Mouse (Mus musculus) MEL (cell line): Measurements from ENCODE around the gene Slc35b4. TPM values are rescaled to one million over a fixed set of nuclear protein-coding genes. Genes with fewer than 3 reads are reported as not detected.

Experiments used
- DNase-seq: peaks from one replicate; pipeline ENCODE4 v3.0.0; 2011; ENCODE audit warnings: low read depth, low spot score
- H3K27ac ChIP-seq: 2 replicates; pipeline ENCODE4 v1.5.1; 2012; ENCODE audit warnings: low read depth, mild to moderate bottlenecking, control low read depth, low read length, moderate library complexity; ENCODE audit not compliant: control insufficient read depth
- H3K27me3 ChIP-seq, 2 experiments: fragments of 150-350 bp in 1 of 2; sonication (generic) in 1 of 2; 2 replicates each; pipeline ENCODE4 v1.6.1; 2012; ENCODE audit warnings: low read length in 2 of 2, mild to moderate bottlenecking in 2 of 2, improper control_type of control experiment in 1 of 2, moderate library complexity in 1 of 2; ENCODE audit not compliant: insufficient read depth in 2 of 2, control insufficient read depth in 1 of 2
- H3K36me3 ChIP-seq, 2 experiments: 2 replicates each; pipeline ENCODE4 v1.6.1; 2012 to 2014; ENCODE audit warnings: low read length in 2 of 2, improper control_type of control experiment in 1 of 2, inconsistent platforms in 1 of 2, mild to moderate bottlenecking in 1 of 2; ENCODE audit not compliant: insufficient read depth in 2 of 2, control insufficient read depth in 1 of 2
- H3K4me1 ChIP-seq, 2 experiments: fragments of 150-350 bp in 1 of 2; sonication (generic) in 1 of 2; 2 replicates each; pipeline ENCODE4 v1.6.1; 2012; ENCODE audit warnings: low read length in 2 of 2, improper control_type of control experiment in 1 of 2, mild to moderate bottlenecking in 1 of 2; ENCODE audit not compliant: insufficient read depth in 2 of 2, control insufficient read depth in 1 of 2
- H3K4me3 ChIP-seq, 2 experiments: fragments of 150-350 bp in 1 of 2; sonication (generic) in 1 of 2; 2 replicates each; pipeline ENCODE4 v1.5.1; 2012; ENCODE audit warnings: low read depth in 2 of 2, low read length in 2 of 2, mild to moderate bottlenecking in 2 of 2, moderate library complexity in 2 of 2, control low read depth in 1 of 2, improper control_type of control experiment in 1 of 2; ENCODE audit not compliant: control insufficient read depth in 1 of 2, insufficient read depth in 1 of 2
- H3K79me2 ChIP-seq: 2 replicates; pipeline ENCODE4 v1.6.1; 2012; ENCODE audit warnings: mild to moderate bottlenecking, low read length, moderate library complexity; ENCODE audit not compliant: control insufficient read depth, poor library complexity, insufficient read depth
- H3K9ac ChIP-seq: 2 replicates; pipeline ENCODE4 v1.6.1; 2012; ENCODE audit warnings: low read depth, mild to moderate bottlenecking, control low read depth, low read length, moderate library complexity; ENCODE audit not compliant: control insufficient read depth, poor library complexity, severe bottlenecking
- H3K9me3 ChIP-seq: fragments of 150-350 bp; sonication (generic); replicated peaks from 2 replicates; pipeline ENCODE4 v1.6.1; 2012; ENCODE audit warnings: mild to moderate bottlenecking, low read length, improper control_type of control experiment, moderate library complexity; ENCODE audit not compliant: insufficient read depth
- CHD2 ChIP-seq: IDR thresholded peaks from 2 replicates; pipeline ENCODE4 v1.6.1; 2011; ENCODE audit warnings: low read length, improper control_type of control experiment
- E2F4 ChIP-seq: IDR thresholded peaks from 2 replicates; pipeline ENCODE4 v1.6.1; 2011; ENCODE audit warnings: low read depth, low read length, improper control_type of control experiment, borderline replicate concordance
- GATA1 ChIP-seq: IDR thresholded peaks from 2 replicates; pipeline ENCODE4 v1.6.1; 2011; ENCODE audit warnings: low read depth, low read length, improper control_type of control experiment
- JUND ChIP-seq: IDR thresholded peaks from 2 replicates; pipeline ENCODE4 v1.6.1; 2011; ENCODE audit warnings: low read depth, mild to moderate bottlenecking, improper control_type of control experiment, low read length
- KAT2A ChIP-seq: conservative IDR thresholded peaks from 2 replicates; pipeline ENCODE4 v1.6.1; 2012; ENCODE audit warnings: low read depth, low read length, improper control_type of control experiment, inconsistent platforms
- MAFK ChIP-seq: IDR thresholded peaks from 2 replicates; pipeline ENCODE4 v1.6.1; 2011; ENCODE audit warnings: low read depth, mild to moderate bottlenecking, low read length, improper control_type of control experiment, borderline replicate concordance
- MEF2A ChIP-seq: IDR thresholded peaks from 2 replicates; pipeline ENCODE4 v1.6.1; 2014; ENCODE audit warnings: low read depth, mild to moderate bottlenecking, inconsistent platforms, low read length, improper control_type of control experiment; ENCODE audit not compliant: poor library complexity, insufficient replicate concordance, severe bottlenecking; ENCODE audit errors: extremely low read depth
- MXI1 ChIP-seq: IDR thresholded peaks from 2 replicates; pipeline ENCODE4 v1.6.1; 2011; ENCODE audit warnings: mild to moderate bottlenecking, low read depth, low read length, improper control_type of control experiment
- MYB ChIP-seq: IDR thresholded peaks from 2 replicates; pipeline ENCODE4 v1.6.1; 2011; ENCODE audit warnings: mild to moderate bottlenecking, low read depth, low read length, improper control_type of control experiment
- MYC ChIP-seq: IDR thresholded peaks from 2 replicates; pipeline ENCODE4 v1.6.1; 2011; ENCODE audit warnings: low read depth, mild to moderate bottlenecking, low read length, improper control_type of control experiment, moderate library complexity
- NELFE ChIP-seq: IDR thresholded peaks from 2 replicates; pipeline ENCODE4 v1.6.1; 2011; ENCODE audit warnings: low read depth, low read length, improper control_type of control experiment
- NRF1 ChIP-seq: IDR thresholded peaks from 2 replicates; pipeline ENCODE4 v1.6.1; 2014; ENCODE audit warnings: low read depth, mild to moderate bottlenecking, inconsistent platforms, low read length, improper control_type of control experiment, moderate library complexity; ENCODE audit not compliant: poor library complexity, insufficient read depth, severe bottlenecking
- POLR2AphosphoS2 ChIP-seq: IDR thresholded peaks from 2 replicates; pipeline ENCODE4 v1.6.1; 2011; ENCODE audit warnings: low read length, improper control_type of control experiment
- RCOR1 ChIP-seq: IDR thresholded peaks from 2 replicates; pipeline ENCODE4 v1.6.1; 2012; ENCODE audit warnings: low read depth, mild to moderate bottlenecking, inconsistent platforms, low read length, improper control_type of control experiment
- SIN3A ChIP-seq: IDR thresholded peaks from 2 replicates; pipeline ENCODE4 v1.6.1; 2012; ENCODE audit warnings: low read length, improper control_type of control experiment, inconsistent platforms
- SMC3 ChIP-seq: IDR thresholded peaks from 2 replicates; pipeline ENCODE4 v1.6.1; 2011; ENCODE audit warnings: low read depth, low read length, improper control_type of control experiment
- TBP ChIP-seq: IDR thresholded peaks from 2 replicates; pipeline ENCODE4 v1.8.0; 2011; ENCODE audit warnings: low read depth, low read length, improper control_type of control experiment
- TCF12 ChIP-seq: IDR thresholded peaks from 2 replicates; pipeline ENCODE4 v1.6.1; 2014; ENCODE audit warnings: low read depth, mild to moderate bottlenecking, inconsistent platforms, low read length, improper control_type of control experiment, moderate library complexity
- ZKSCAN1 ChIP-seq: IDR thresholded peaks from 2 replicates; pipeline ENCODE4 v1.6.1; 2012; ENCODE audit warnings: low read depth, mild to moderate bottlenecking, inconsistent platforms, low read length, improper control_type of control experiment, moderate library complexity
- ZNF384 ChIP-seq: IDR thresholded peaks from 2 replicates; pipeline ENCODE4 v1.6.1; 2012; ENCODE audit warnings: low read depth, mild to moderate bottlenecking, inconsistent platforms, low read length, improper control_type of control experiment
- polyA plus RNA-seq, 2 experiments: library from polyadenylated mRNA; stranded (reverse) in 1 of 2; unstranded in 1 of 2; fragments of >175 nt in 1 of 2; fragments of >200 nt in 1 of 2; gene quantifications; 2 replicates each; pipeline versions ENCODE4 v1.2.1 to v1.2.4; 2012; ENCODE audit warnings: low replicate concordance in 2 of 2, low read depth in 1 of 2; ENCODE audit not compliant: insufficient read length in 2 of 2, insufficient read depth in 1 of 2, missing spikeins in 1 of 2
- total RNA-seq: library from RNA; depleted of rRNA; stranded (reverse); fragments of 300-350 nt; gene quantifications from 2 replicates; pipeline ENCODE4 v1.2.3, GENCODE M21; 2012

Slc35b4 gene
- total and polyA plus RNA-seq, 3 experiments = 6.1 to 10.7 TPM; not detected in 1

DNA sequence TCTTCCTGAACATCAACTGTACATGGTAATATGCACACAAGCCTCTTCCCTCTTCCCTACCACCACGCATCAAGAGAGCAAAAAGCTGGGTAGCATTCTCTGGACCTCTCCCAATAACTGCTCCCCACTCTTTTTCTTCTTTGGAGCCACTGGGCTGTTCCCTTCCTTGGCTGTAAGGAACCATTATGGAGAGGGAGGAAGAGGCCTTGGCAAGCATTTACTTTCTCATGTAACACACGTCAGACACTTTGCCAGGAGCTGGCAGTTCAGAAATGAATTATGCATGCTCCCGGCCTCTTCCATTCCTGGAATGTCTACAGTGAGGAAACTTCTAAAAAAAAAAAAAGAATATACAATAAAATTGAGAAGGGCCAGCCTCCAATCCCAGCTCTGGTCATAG is 22.7 kb downstream of the Slc35b4 start:
- H3K4me3 ChIP-seq = no peak overlapping the region
- H3K27me3 ChIP-seq = no peaks in the 10 kb centered on the region
- no peak overlapping the region for H3K27ac ChIP-seq
- no peak for DNase-seq
- no peak for TF ChIP-seq CHD2
- TF ChIP-seq TCF12 = no peak
- TF ChIP-seq, all 39 proteins: peak for 0
- Histone ChIP-seq H3K79me2 (no peaks in the 10 kb centered on the region), H3K9me3 (no peaks in the 10 kb centered on the region), H3K36me3 (peaks cover 0 to 18% of the 10 kb centered on the region in 2 experiments; a peak in 2 of 4 replicates), H3K4me1 (peaks cover 9 to 18% of the 10 kb centered on the region in 2 experiments), H3K9ac (no peak overlapping the region)

DNA sequence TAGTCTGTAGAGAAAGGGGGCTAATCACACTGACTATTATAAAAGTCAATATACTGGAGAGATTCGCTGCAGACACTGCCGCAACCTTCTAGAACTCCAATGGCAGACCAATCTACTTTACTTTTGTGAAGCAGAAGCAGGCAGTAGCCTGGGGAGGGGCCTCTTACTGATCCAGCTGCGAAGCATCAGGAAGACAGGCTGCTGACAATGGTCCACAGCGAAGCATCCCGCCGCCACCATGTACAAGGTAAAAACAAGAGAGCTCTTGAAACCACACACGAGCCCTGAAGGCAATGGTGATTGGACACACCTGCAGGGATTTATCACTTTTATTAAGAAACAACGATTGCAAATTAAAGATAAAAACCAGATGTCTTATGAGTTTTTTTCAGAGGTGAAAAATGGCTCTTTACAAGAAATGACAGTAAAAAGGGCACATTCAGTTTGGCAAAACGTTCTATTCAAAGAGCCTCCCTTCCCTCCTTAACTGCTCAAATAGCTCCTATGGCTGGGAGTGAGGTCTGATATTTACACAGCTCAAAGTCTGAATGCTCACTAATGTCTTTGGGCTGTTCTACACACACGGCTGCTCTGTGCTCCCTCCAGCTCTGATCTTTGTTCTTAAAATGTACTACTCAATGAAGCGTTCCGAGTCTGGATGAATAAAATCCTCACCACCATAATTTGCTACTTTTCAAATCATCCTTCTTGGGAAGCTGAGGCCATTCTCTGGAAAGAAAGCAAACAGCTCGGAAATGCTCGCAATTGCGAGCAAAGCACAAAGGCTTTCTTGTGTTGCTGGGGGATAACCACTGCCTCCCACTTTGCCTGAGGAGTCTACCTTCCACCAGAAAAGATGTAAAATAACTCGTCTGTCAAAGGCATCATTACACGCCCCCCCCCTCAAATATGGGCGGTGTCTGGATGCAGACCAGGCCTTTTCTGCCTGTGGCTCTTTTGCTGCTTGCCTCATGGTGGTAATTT is 23.6 kb downstream of the Slc35b4 start:
- H3K27ac ChIP-seq = no peak overlapping the region
- H3K36me3 ChIP-seq = peaks cover 0 to 18% of the 10 kb centered on the region in 2 experiments; a peak in 2 of 4 replicates
- no peaks in the 10 kb centered on the region for H3K9me3 ChIP-seq
- H3K27me3 ChIP-seq = no peaks in the 10 kb centered on the region
- DNase-seq = no peak
- H3K4me3 ChIP-seq = no peak overlapping the region
- no peak overlapping the region for H3K9ac ChIP-seq
- TF ChIP-seq JUND (no peak), POLR2AphosphoS2 (no peak), KAT2A (no peak), SMC3 (no peak), MXI1 (no peak), ZNF384 (no peak), MYB (no peak), RCOR1 (no peak), MYC (no peak), NELFE (no peak), NRF1 (no peak), ZKSCAN1 (no peak), MEF2A (no peak), SIN3A (no peak), TBP (no peak), E2F4 (no peak), MAFK (no peak), GATA1 (no peak)
- peaks cover 9 to 18% of the 10 kb centered on the region in 2 experiments for H3K4me1 ChIP-seq
- H3K79me2 ChIP-seq = no peaks in the 10 kb centered on the region
